Mouse (Mus musculus): ENCODE results near the gene Vhl.

DNA sequence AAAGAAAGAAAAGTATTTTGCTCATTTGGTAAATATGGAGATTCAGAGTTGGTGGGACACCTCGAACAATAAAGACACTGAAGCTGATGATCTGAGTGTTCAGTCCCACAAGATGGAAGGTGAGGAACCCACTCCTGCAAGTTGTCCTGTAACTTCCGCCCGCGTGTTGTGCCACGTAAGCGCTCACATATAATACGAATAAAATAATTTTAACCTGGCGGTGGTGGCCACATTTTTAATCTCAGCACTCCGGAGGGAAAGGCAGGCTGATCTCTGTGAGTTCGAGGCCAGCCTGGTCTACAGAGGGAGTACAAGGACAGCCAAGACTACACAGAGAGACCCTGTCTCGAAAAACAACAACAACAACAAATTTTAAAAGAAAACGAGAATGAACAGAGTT lies 19.8 kb upstream of the Vhl start:
- TF ChIP-seq CTCF (IDR thresholded peaks at IDR 0.05; ENCODE audit: insufficient read depth, low read depth, low read length) (no peak), POLR2A (IDR thresholded peaks at IDR 0.05; ENCODE audit: insufficient read depth, low read depth, low read length) (no peak)

Data from olfactory bulb, adult 2 months (tissue).